Mouse (Mus musculus) CH12F3 (cell line): ENCODE results near the gene Ankrd34b.

ENCODE experiments used
- in situ Hi-C: fragments of 300-500 bp; cut with MboI; formaldehyde crosslinking; loops from 2 replicates; pipeline ENCODE4 v1.14.3; 2020; ENCODE audit warnings: low sequenced_read_pairs

Gene Ankrd34b

GRCm38 (mm10) chr13:92425758-92426264 lies at the start of gene Ankrd34b:
Ankrd34b (plus strand) TSS chr13:92425896.
- in situ Hi-C loops: no loop called here

- in situ Hi-C loops: no loop called here
Observed at GRCm38 (mm10) chr13:92387367-92387766, 38.3 kb upstream of the Ankrd34b start.

- in situ Hi-C loops: no loop called here
Observed at GRCm38 (mm10) chr13:92393047-92393661, 32.5 kb upstream of the Ankrd34b start.

GRCm38 (mm10) chr13:92398491-92399384 lies 27.0 kb upstream of the Ankrd34b start:
- in situ Hi-C loops: no loop called here

- in situ Hi-C loops: no loop called here
Observed at GRCm38 (mm10) chr13:92402063-92402462, 23.6 kb upstream of the Ankrd34b start.

- in situ Hi-C loops: no loop called here
Observed at GRCm38 (mm10) chr13:92403496-92403895, 22.2 kb upstream of the Ankrd34b start.

- in situ Hi-C loops: no loop called here
Observed at GRCm38 (mm10) chr13:92410486-92410885, 15.2 kb upstream of the Ankrd34b start.

- in situ Hi-C loops: no loop called here
Observed at GRCm38 (mm10) chr13:92419630-92420029, 6.1 kb upstream of the Ankrd34b start.

- in situ Hi-C loops: no loop called here
Observed at GRCm38 (mm10) chr13:92423711-92424110, 2.0 kb upstream of the Ankrd34b start.

- in situ Hi-C loops: no loop called here
Observed at GRCm38 (mm10) chr13:92426294-92427051, 777 bp downstream of the Ankrd34b start.

- in situ Hi-C loops: no loop called here
Observed at GRCm38 (mm10) chr13:92427351-92427855, 1.7 kb downstream of the Ankrd34b start.

GRCm38 (mm10) chr13:92438656-92439055 lies 13.0 kb downstream of the Ankrd34b start:
- in situ Hi-C loops: no loop called here

- in situ Hi-C loops: no loop called here
Observed at GRCm38 (mm10) chr13:92440286-92440685, 14.6 kb downstream of the Ankrd34b start.

- in situ Hi-C loops: no loop called here
Observed at GRCm38 (mm10) chr13:92446872-92447271, 21.2 kb downstream of the Ankrd34b start.

- in situ Hi-C loops: no loop called here
Observed at GRCm38 (mm10) chr13:92464698-92465097, 39.0 kb downstream of the Ankrd34b start.

GRCm38 (mm10) chr13:92467891-92468290 lies 42.2 kb downstream of the Ankrd34b start:
- in situ Hi-C loops: no loop called here

- in situ Hi-C loops: no loop called here
Observed at GRCm38 (mm10) chr13:92469381-92469780, 43.7 kb downstream of the Ankrd34b start.

- in situ Hi-C loops: no loop called here
Observed at GRCm38 (mm10) chr13:92470151-92470550, 44.5 kb downstream of the Ankrd34b start.

GRCm38 (mm10) chr13:92483348-92483747 lies 57.7 kb downstream of the Ankrd34b start:
- in situ Hi-C loops: loop anchor here (25.0 kb wide), 1 partner anchor 596 kb away; the partner anchor contains the start of gene Ckmt2

GRCm38 (mm10) chr13:92483852-92484463 lies 58.3 kb downstream of the Ankrd34b start, which contains the start of gene Fam151b:
Fam151b (minus strand) TSS chr13:92484015.
- in situ Hi-C loops: loop anchor here (25.0 kb wide), 1 partner anchor 597 kb away; the partner anchor contains the start of gene Ckmt2
